Mouse (Mus musculus) CH12.LX (cell line): ENCODE data around the gene Tspan4. TPM values are rescaled to one million over a fixed set of nuclear protein-coding genes. Genes with fewer than 3 reads are reported as not detected.

ENCODE experiments used
- DNase-seq: peaks from one replicate; pipeline ENCODE4 v3.0.0-alpha.2; 2013; ENCODE audit errors: extremely low read depth
- H3K27ac ChIP-seq: 2 replicates; pipeline ENCODE4 v1.5.1; 2012; ENCODE audit warnings: low read depth, mild to moderate bottlenecking, control low read depth, moderate library complexity; ENCODE audit not compliant: insufficient read depth
- H3K27me3 ChIP-seq: replicated peaks from 2 replicates; pipeline ENCODE3; 2012; ENCODE audit warnings: inconsistent platforms
- H3K36me3 ChIP-seq, 2 experiments: replicated peaks in 1 of 2; 2 replicates each; pipeline versions ENCODE3 to v1.6.1; 2012; ENCODE audit warnings: inconsistent platforms in 1 of 2, low read length in 1 of 2, mild to moderate bottlenecking in 1 of 2, mixed read lengths in 1 of 2, moderate library complexity in 1 of 2; ENCODE audit not compliant: control insufficient read depth in 1 of 2, insufficient read depth in 1 of 2
- H3K4me1 ChIP-seq, 2 experiments: 2 replicates each; pipeline ENCODE4 v1.6.1; 2012; ENCODE audit warnings: inconsistent platforms in 1 of 2, moderate library complexity in 1 of 2; ENCODE audit not compliant: insufficient read depth in 2 of 2, control insufficient read depth in 1 of 2
- H3K4me2 ChIP-seq: 2 replicates; pipeline ENCODE4 v1.6.1; 2012; ENCODE audit warnings: low read depth, mild to moderate bottlenecking, control low read depth; ENCODE audit not compliant: poor library complexity, insufficient read depth, severe bottlenecking
- H3K4me3 ChIP-seq, 3 experiments: fragments of 150-350 bp in 1 of 3; sonication (generic) in 1 of 3; replicated peaks in 1 of 3; 2 replicates each; pipeline versions ENCODE3 to v1.5.1; 2011 to 2012; ENCODE audit warnings: low read depth in 2 of 3, low read length in 2 of 3, mild to moderate bottlenecking in 2 of 3, moderate library complexity in 2 of 3, control low read depth in 1 of 3, improper control_type of control experiment in 1 of 3, inconsistent platforms in 1 of 3, mixed read lengths in 1 of 3; ENCODE audit not compliant: poor library complexity in 1 of 3
- H3K79me2 ChIP-seq: replicated peaks from 2 replicates; pipeline ENCODE4 v1.6.1; 2012; ENCODE audit warnings: mild to moderate bottlenecking, moderate library complexity; ENCODE audit not compliant: control insufficient read depth, poor library complexity, insufficient read depth, severe bottlenecking; ENCODE audit errors: extremely low read depth
- H3K9ac ChIP-seq: 2 replicates; pipeline ENCODE4 v1.6.1; 2012; ENCODE audit warnings: low read depth, mild to moderate bottlenecking, control low read depth, moderate library complexity; ENCODE audit not compliant: insufficient read depth
- H3K9me3 ChIP-seq: replicated peaks from 2 replicates; pipeline ENCODE3; 2012; ENCODE audit warnings: low read length, inconsistent platforms, mixed read lengths
- BHLHE40 ChIP-seq: IDR thresholded peaks from 2 replicates; pipeline ENCODE4 v1.6.1; 2011; ENCODE audit warnings: mild to moderate bottlenecking, low read depth, low read length, improper control_type of control experiment
- CHD1 ChIP-seq: IDR thresholded peaks from 2 replicates; pipeline ENCODE4 v1.6.1; 2012; ENCODE audit warnings: low read depth, low read length, improper control_type of control experiment, inconsistent platforms
- CTCF ChIP-seq, 2 experiments: IDR thresholded peaks in 1 of 2; conservative IDR thresholded peaks in 1 of 2; 2 replicates each; pipeline ENCODE4 v1.5.1; 2011 to 2012; ENCODE audit warnings: low read depth in 2 of 2, low read length in 2 of 2, improper control_type of control experiment in 1 of 2, inconsistent platforms in 1 of 2, mild to moderate bottlenecking in 1 of 2, moderate library complexity in 1 of 2
- ELF1 ChIP-seq: IDR thresholded peaks from 2 replicates; pipeline ENCODE4 v1.6.1; 2014; ENCODE audit warnings: low read depth, mild to moderate bottlenecking, inconsistent platforms, low read length, improper control_type of control experiment
- EP300 ChIP-seq: IDR thresholded peaks from 2 replicates; pipeline ENCODE4 v1.6.1; 2011; ENCODE audit warnings: low read length, improper control_type of control experiment
- ETS1 ChIP-seq: conservative IDR thresholded peaks from 2 replicates; pipeline ENCODE4 v1.6.1; 2012; ENCODE audit warnings: low read depth, mild to moderate bottlenecking, inconsistent platforms, low read length, improper control_type of control experiment, moderate library complexity
- HCFC1 ChIP-seq: IDR thresholded peaks from 2 replicates; pipeline ENCODE4 v1.6.1; 2012; ENCODE audit warnings: low read depth, mild to moderate bottlenecking, inconsistent platforms, low read length, improper control_type of control experiment
- IRF4 ChIP-seq: IDR thresholded peaks from 2 replicates; pipeline ENCODE4 v1.6.1; 2014; ENCODE audit warnings: low read depth, mild to moderate bottlenecking, inconsistent platforms, low read length, improper control_type of control experiment
- KAT2A ChIP-seq: IDR thresholded peaks from 2 replicates; pipeline ENCODE4 v1.6.1; 2012; ENCODE audit warnings: low read length, improper control_type of control experiment, inconsistent platforms; ENCODE audit not compliant: insufficient replicate concordance
- MAFK ChIP-seq: IDR thresholded peaks from 2 replicates; pipeline ENCODE4 v1.6.1; 2011; ENCODE audit warnings: low read length, improper control_type of control experiment; ENCODE audit not compliant: insufficient replicate concordance
- MAZ ChIP-seq: IDR thresholded peaks from 2 replicates; pipeline ENCODE4 v1.6.1; 2012; ENCODE audit warnings: low read depth, mild to moderate bottlenecking, inconsistent platforms, low read length, improper control_type of control experiment, moderate library complexity
- MEF2A ChIP-seq: IDR thresholded peaks from 2 replicates; pipeline ENCODE4 v1.6.1; 2014; ENCODE audit warnings: low read depth, mild to moderate bottlenecking, inconsistent platforms, low read length, improper control_type of control experiment, borderline replicate concordance
- NRF1 ChIP-seq: IDR thresholded peaks from 2 replicates; pipeline ENCODE4 v1.6.1; 2014; ENCODE audit warnings: low read depth, mild to moderate bottlenecking, inconsistent platforms, low read length, improper control_type of control experiment, moderate library complexity
- POLR2AphosphoS2 ChIP-seq: IDR thresholded peaks from 2 replicates; pipeline ENCODE4 v1.6.1; 2011; ENCODE audit warnings: low read depth, low read length, improper control_type of control experiment
- RAD21 ChIP-seq: IDR thresholded peaks from 2 replicates; pipeline ENCODE4 v1.6.1; 2011; ENCODE audit warnings: low read depth, mild to moderate bottlenecking, low read length, improper control_type of control experiment, moderate library complexity
- RCOR1 ChIP-seq: conservative IDR thresholded peaks from 2 replicates; pipeline ENCODE4 v1.6.1; 2012; ENCODE audit warnings: low read depth, mild to moderate bottlenecking, inconsistent platforms, low read length, improper control_type of control experiment
- SIN3A ChIP-seq: IDR thresholded peaks from 2 replicates; pipeline ENCODE4 v1.6.1; 2012; ENCODE audit warnings: low read length, improper control_type of control experiment, inconsistent platforms
- SMC3 ChIP-seq: IDR thresholded peaks from 2 replicates; pipeline ENCODE4 v1.6.1; 2011; ENCODE audit warnings: low read depth, low read length, improper control_type of control experiment
- UBTF ChIP-seq: IDR thresholded peaks from 2 replicates; pipeline ENCODE4 v1.6.1; 2012; ENCODE audit warnings: low read depth, mild to moderate bottlenecking, inconsistent platforms, low read length, improper control_type of control experiment, moderate library complexity
- dilution Hi-C: fragments of 300-500 bp; cut with MboI; formaldehyde crosslinking; loops from 2 replicates; pipeline ENCODE4 v1.14.3; 2020; ENCODE audit warnings: low sequenced_read_pairs; ENCODE audit not compliant: extremely low pct_unique_long_range_greater_than_20kb, extremely low pct_ligation_motif_present
- in situ Hi-C: fragments of 300-500 bp; cut with MboI; formaldehyde crosslinking; loops from 3 replicates; pipeline ENCODE4 v1.14.3; 2019; ENCODE audit warnings: low sequenced_read_pairs, low pct_ligation_motif_present, low pct_unique_long_range_greater_than_20kb, mixed read lengths
- polyA plus RNA-seq: library from polyadenylated mRNA; unstranded; fragments of >175 nt; gene quantifications from 2 replicates; pipeline ENCODE4 v1.2.1, GENCODE M21; 2012; ENCODE audit warnings: low read depth; ENCODE audit not compliant: insufficient read length
- total RNA-seq, 2 experiments: library from RNA; depleted of rRNA; stranded (reverse); fragments of 300-350 nt in 1 of 2; fragments of >200 nt in 1 of 2; gene quantifications; 2 replicates each; pipeline ENCODE4 v1.2.3; 2012 to 2014

Gene Tspan4
- total and polyA plus RNA-seq, 3 experiments, result 21.2 to 28.9 (median 28.4) TPM

- no peak overlapping the region for H3K27ac ChIP-seq
- H3K9ac ChIP-seq, result no peak overlapping the region
- H3K4me2 ChIP-seq, result no peak overlapping the region
- TF ChIP-seq SIN3A, result no peak
- H3K4me3 ChIP-seq, result no peak overlapping the region
- H3K27me3 ChIP-seq, result no peaks in the 10 kb centered on the region
- H3K79me2 ChIP-seq, result no peaks in the 10 kb centered on the region
- peaks cover 0 to 61% of the 10 kb centered on the region in 2 experiments for H3K36me3 ChIP-seq
- no peaks in the 10 kb centered on the region for H3K9me3 ChIP-seq
- in situ Hi-C loops (no loop called here), dilution Hi-C loops (no loop called here)
- no peak for DNase-seq
- H3K4me1 ChIP-seq, result peaks cover 17 to 34% of the 10 kb centered on the region in 2 experiments
Observed at GRCm38 (mm10) chr7:141486239-141486638, 11.2 kb downstream of the Tspan4 start.

GRCm38 (mm10) chr7:141487141-141487540 is 12.1 kb downstream of the Tspan4 start:
- H3K36me3 ChIP-seq, result peaks cover 7 to 68% of the 10 kb centered on the region in 2 experiments
- no peaks in the 10 kb centered on the region for H3K9me3 ChIP-seq
- dilution Hi-C loops, result no loop called here
- peaks cover 17 to 30% of the 10 kb centered on the region in 2 experiments for H3K4me1 ChIP-seq
- DNase-seq, result peak; percentile 27
- H3K9ac ChIP-seq, result no peak overlapping the region
- H3K4me3 ChIP-seq, result no peak overlapping the region
- H3K79me2 ChIP-seq, result no peaks in the 10 kb centered on the region
- no peaks in the 10 kb centered on the region for H3K27me3 ChIP-seq
- in situ Hi-C loops, result no loop called here
- TF ChIP-seq MAFK (no peak), IRF4 (no peak), MEF2A (no peak)
- H3K27ac ChIP-seq, result no peak overlapping the region
- H3K4me2 ChIP-seq, result no peak overlapping the region

- no peak overlapping the region for H3K9ac ChIP-seq
- H3K27me3 ChIP-seq, result no peaks in the 10 kb centered on the region
- in situ Hi-C loops (no loop called here), dilution Hi-C loops (no loop called here)
- no peak overlapping the region for H3K27ac ChIP-seq
- TF ChIP-seq SMC3 (peak; percentile 45), HCFC1 (no peak), CTCF (conservative IDR thresholded peaks at IDR 0.05 in 1 of 2, IDR thresholded peaks at IDR 0.05 in 1 of 2; ENCODE audit: low read depth in 2 of 2, low read length in 2 of 2) (peak; percentile 29 to 60; a peak in 3 of 4 replicates)
- no peak overlapping the region for H3K4me3 ChIP-seq
- no peak overlapping the region for H3K4me2 ChIP-seq
- H3K36me3 ChIP-seq, result peaks cover 28 to 73% of the 10 kb centered on the region in 2 experiments
- no peaks in the 10 kb centered on the region for H3K79me2 ChIP-seq
- DNase-seq, result peak; percentile 38
- H3K9me3 ChIP-seq, result no peaks in the 10 kb centered on the region
- H3K4me1 ChIP-seq, result peaks cover 12 to 19% of the 10 kb centered on the region in 2 experiments
Observed at GRCm38 (mm10) chr7:141491151-141491550, 16.1 kb downstream of the Tspan4 start.

GRCm38 (mm10) chr7:141492738-141493137 is 17.7 kb downstream of the Tspan4 start:
- no peak overlapping the region for H3K4me2 ChIP-seq
- no peak for DNase-seq
- no peak overlapping the region for H3K9ac ChIP-seq
- H3K79me2 ChIP-seq, result no peaks in the 10 kb centered on the region
- no peaks in the 10 kb centered on the region for H3K27me3 ChIP-seq
- no peaks in the 10 kb centered on the region for H3K9me3 ChIP-seq
- no peak overlapping the region for H3K4me3 ChIP-seq
- H3K27ac ChIP-seq, result no peak overlapping the region
- in situ Hi-C loops, result no loop called here
- dilution Hi-C loops, result no loop called here
- H3K4me1 ChIP-seq, result peaks cover 2 to 5% of the 10 kb centered on the region in 2 experiments; a peak in 3 of 4 replicates
- H3K36me3 ChIP-seq, result peaks cover 36 to 80% of the 10 kb centered on the region in 2 experiments
- TF ChIP-seq RAD21, result no peak
- no peak for TF ChIP-seq NRF1
- TF ChIP-seq CHD1, result no peak
- no peak for TF ChIP-seq KAT2A
- TF ChIP-seq IRF4, result no peak
- TF ChIP-seq BHLHE40, result no peak
- no peak for TF ChIP-seq HCFC1
- TF ChIP-seq ELF1, result no peak
- TF ChIP-seq MAZ, result no peak
- no peak for TF ChIP-seq EP300
- TF ChIP-seq UBTF, result no peak
- no peak for TF ChIP-seq MEF2A
- TF ChIP-seq RCOR1, result no peak
- no peak for TF ChIP-seq SIN3A
- TF ChIP-seq ETS1, result no peak
- no peak for TF ChIP-seq POLR2AphosphoS2
